Mouse (Mus musculus) retina, adult 2 months (tissue): Measurements from ENCODE around the gene Fgfr2.
A peak's percentile ranks its signal among the peaks of the same experiment; 100 is the strongest.

ENCODE experiments used
- DNase-seq: peaks from one replicate; pipeline ENCODE4 v3.0.0-alpha.2; 2012; ENCODE audit warnings: low read depth, low spot score

The Fgfr2 gene

GRCm38 (mm10) chr7:133007343-133007742, 115.8 kb downstream of the Fgfr2 start:
- no peak for DNase-seq

DNA sequence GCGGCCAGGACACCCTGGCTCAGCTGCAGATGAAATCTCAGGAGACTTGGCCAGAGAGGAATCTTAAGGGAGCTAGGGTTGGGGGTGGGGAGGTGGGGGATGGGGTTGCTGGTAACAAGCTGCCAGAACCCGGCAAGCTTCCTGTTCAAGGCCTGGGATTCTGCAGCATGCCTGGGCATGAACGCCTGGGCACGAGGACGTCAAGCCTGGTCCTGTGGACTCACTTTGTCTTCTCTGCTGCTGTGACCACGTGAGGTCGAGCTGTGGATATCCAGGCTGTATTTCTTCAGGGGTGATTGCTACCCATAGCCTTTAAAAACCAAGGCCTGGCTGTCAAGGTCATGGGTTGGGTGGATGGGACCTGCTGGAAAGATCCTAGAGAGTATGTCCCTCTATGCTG, 117.4 kb downstream of the Fgfr2 start:
- no peak for DNase-seq

GRCm38 (mm10) chr7:133003421-133003820, 119.7 kb downstream of the Fgfr2 start:
- peak; percentile 71 for DNase-seq

DNA sequence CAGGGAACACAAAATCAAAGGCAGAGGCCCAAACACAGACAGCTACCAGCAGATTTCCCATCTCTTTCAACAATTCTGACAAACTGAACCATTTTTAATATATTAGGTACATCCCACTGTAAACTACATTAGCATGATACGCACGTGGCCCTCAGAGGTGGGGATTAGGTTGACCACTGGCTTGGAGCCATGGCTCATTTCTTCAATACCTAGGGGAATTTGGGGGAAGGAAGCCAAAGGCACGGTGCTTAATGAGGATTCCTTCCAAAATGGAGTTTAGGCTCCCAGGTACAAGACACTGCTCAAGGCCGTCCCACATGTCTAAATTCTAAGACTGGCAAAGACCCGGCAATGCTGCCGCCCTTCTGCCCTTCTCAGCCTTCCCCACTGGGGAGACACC, 120.9 kb downstream of the Fgfr2 start:
- no peak for DNase-seq

GRCm38 (mm10) chr7:133001388-133001787, 121.8 kb downstream of the Fgfr2 start:
- no peak for DNase-seq

DNA sequence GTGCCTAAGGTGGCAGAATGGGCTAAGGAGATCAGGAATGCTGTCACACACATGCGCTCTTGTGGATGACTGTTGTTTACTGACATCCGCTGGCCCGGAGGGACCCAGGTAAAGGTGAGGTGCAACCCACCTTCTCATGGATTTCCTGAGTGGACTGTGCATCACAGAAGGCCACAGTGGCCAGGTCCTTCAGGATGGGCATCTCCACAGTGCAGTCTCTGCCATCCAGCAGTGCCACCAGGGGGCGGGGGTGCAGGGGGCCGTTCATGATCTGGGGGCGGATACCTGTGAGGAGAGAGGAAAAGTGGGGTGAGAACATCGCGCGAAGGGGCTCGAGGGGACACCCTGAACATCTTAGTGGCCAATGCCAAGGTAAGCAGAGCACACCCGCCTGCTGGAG, 124.1 kb downstream of the Fgfr2 start:
- no peak for DNase-seq

- no peak for DNase-seq
Measured at GRCm38 (mm10) chr7:132998639-132999038, 124.5 kb downstream of the Fgfr2 start.

DNA sequence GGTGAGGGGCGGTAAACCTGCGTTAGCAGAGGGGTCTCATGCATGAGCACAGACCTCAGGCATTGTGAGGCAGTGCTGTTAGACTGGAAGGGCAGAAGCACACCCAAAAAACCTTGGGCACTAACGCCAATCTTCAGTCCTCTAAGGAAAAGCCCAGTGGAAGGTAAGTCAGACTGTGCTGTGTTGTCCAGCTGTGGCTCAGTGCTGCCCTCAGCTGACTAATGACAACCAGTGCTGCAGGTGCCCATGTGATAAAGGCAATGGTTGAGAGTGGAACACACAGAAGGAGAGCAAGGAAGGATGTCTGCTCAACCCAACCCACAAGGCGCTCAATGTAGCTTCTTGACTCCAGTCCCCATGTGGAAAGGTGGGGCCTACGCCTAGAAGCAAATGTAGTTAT, 126.8 kb downstream of the Fgfr2 start:
- no peak for DNase-seq

- no peak for DNase-seq
Measured at GRCm38 (mm10) chr7:132994628-132995191, 128.4 kb downstream of the Fgfr2 start.

- no peak for DNase-seq
Measured at GRCm38 (mm10) chr7:132994120-132994519, 129.0 kb downstream of the Fgfr2 start.

- no peak for DNase-seq
Measured at GRCm38 (mm10) chr7:132992967-132993615, 130.1 kb downstream of the Fgfr2 start.

- DNase-seq: no peak
Measured at GRCm38 (mm10) chr7:132991240-132991900, 131.8 kb downstream of the Fgfr2 start.

DNA sequence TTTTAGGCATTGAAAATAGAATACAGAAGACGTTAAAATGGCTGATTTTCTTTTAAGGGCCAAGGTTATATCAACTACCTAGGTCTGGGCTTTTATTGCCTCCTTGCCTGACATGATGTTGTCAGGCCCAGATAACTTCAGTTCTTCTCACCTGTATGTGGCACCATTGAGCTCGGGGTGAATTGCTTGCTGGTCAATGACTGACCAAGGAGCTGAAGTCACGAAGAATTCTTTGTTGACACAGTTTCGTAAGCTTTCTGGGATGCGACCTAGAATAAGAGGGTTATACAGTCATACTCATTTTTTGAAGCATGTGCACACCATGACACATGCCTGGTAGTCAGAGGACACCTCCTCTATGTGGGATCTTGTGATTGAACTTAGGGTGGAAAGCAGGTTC, 133.3 kb downstream of the Fgfr2 start:
- DNase-seq: no peak

DNA sequence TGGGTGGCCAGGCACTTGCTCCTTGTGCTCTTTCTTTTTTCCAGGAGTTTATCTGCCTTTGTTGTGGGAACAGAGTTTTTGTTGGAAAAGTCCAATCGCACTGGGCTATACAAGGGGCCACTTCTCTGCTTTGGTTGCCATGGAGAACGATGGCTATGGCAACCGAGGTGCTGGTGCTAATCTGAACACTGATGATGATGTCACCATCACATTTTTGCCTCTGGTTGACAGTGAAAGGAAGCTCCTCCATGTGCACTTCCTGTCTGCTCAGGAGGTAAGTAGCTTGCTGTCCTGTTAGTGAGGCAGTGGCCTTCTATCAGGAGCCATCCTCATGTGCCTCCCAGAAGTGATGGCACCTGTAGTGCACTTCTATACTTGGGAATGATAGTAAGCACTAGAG, 140.5 kb downstream of the Fgfr2 start:
- DNase-seq: no peak

DNA sequence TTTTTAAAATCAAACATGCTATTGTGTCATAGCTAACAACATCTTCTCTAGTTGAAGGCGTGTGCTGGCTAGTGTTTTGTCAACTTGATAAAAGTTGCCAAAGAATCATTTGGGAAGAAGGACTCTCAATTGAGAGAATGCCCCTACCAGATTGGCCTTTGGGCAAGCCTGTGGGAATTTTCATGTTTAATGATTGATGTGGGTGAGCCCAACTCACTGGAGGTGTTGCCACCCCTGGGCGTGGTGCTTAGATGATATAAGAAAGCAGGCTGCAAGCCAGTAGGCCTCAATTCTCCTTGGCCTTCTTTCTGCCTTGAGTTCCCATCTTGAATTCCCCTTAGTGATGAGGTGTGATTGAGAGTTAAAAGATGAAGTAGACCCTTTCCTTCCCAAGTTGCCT, 145.2 kb downstream of the Fgfr2 start:
- no peak for DNase-seq

GRCm38 (mm10) chr7:132976079-132976478, 147.1 kb downstream of the Fgfr2 start:
- no peak for DNase-seq

DNA sequence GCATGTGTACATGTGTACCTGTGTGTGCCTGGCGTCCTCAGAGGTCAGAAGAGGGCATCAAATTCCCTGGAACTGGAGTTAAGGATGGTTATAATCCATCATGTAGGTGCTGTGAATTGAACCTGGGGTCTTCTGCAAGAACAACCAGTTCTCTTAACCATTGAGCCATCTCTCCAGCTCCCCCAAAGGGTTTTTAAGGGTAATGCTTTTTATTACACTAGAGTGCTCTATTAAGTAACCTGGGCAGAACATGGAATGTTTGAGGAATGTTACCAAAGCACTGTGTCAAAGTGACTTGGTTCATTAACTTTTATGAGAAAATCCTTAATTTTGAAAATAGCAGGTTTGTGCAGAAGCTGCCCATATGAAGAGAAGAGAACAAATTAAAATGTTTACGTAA, 151.1 kb downstream of the Fgfr2 start:
- DNase-seq: no peak

- DNase-seq: no peak
Measured at GRCm38 (mm10) chr7:132965707-132966106, 157.4 kb downstream of the Fgfr2 start.

GRCm38 (mm10) chr7:132964395-132964794, 158.8 kb downstream of the Fgfr2 start:
- no peak for DNase-seq

DNA sequence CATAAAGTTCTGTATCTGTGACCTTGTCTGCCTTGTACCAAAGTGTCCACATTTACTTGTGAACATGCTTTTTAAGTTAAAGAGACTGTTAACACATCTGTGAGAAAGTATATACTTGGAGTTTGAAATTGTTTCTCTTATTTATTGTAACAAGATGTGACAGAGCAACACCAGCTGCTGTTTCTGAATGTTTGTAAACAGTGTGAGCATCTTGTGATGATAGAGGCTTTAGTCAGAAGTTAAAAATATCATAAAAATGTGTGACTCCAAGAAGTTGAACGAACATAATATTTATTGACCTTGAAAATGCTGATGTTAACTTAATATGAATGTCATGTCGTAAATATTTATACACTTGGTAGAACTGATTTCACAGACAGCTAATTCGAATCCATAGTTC, 172.5 kb downstream of the Fgfr2 start:
- DNase-seq: no peak

DNA sequence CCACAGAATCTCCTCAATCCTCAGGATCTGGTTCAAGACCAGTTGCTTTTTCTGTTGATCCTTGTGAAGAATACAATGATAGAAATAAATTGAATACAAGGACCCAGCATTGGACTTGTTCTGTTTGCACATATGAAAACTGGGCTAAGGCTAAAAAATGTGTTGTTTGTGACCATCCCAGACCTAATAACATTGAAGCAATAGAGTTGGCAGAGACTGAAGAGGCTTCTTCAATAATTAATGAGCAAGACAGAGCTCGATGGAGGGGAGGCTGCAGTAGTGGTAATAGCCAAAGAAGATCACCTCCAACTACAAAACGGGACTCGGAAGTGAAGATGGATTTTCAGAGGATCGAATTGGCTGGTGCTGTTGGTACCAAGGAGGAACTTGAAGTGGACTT, 173.2 kb downstream of the Fgfr2 start:
- DNase-seq: no peak

DNA sequence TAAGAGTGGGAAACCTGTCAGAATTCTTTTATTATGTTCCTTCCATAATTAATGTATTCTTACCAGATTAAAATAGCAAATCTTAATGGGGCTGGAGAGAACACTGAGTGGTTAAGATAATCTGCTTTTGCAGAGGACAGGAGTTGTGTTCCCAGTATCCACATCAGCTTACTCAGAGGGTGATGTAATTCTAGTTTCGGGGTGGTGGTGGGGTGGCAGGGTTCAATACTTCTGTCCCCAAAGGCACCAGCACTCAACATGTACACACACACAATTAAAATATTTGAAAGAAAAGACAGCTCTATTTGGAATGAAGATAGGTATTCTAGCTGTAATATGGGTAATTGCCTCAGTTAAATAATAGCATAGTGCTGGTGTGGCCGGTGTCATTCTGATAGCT, 182.6 kb downstream of the Fgfr2 start:
- no peak for DNase-seq

GRCm38 (mm10) chr7:132939118-132939517, 184.0 kb downstream of the Fgfr2 start:
- DNase-seq: no peak
